Mouse (Mus musculus): ENCODE measurements around the gene Il12rb1.
A peak's percentile ranks its signal among the peaks of the same experiment; 100 is the strongest.
"Not testable (repeated sequence)": the region's sequence is repeated elsewhere in the genome, so short reads cannot be mapped to it uniquely, and the experiment has no call there.

Gene Il12rb1

DNA sequence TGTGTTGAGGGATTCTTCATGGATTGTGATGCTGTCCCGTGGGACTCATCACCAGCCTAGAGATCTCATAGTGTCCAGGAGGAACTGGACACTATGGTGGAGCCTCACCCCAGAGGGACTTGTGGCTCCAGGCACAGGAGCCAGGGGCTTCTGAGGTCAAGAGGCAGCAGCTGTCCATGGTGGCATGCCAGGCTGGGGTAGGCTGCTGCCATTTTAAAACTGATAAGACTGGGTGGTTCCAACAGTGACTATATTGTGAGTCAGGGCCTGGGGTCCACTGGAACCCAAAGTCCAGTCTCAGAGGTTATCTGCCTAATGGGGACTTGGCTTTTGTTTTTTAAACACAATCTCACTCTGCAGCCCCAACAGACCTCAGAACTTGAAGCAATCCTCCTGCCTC lies 6.4 kb upstream of the Il12rb1 start:
- DNase-seq: no peak

DNA sequence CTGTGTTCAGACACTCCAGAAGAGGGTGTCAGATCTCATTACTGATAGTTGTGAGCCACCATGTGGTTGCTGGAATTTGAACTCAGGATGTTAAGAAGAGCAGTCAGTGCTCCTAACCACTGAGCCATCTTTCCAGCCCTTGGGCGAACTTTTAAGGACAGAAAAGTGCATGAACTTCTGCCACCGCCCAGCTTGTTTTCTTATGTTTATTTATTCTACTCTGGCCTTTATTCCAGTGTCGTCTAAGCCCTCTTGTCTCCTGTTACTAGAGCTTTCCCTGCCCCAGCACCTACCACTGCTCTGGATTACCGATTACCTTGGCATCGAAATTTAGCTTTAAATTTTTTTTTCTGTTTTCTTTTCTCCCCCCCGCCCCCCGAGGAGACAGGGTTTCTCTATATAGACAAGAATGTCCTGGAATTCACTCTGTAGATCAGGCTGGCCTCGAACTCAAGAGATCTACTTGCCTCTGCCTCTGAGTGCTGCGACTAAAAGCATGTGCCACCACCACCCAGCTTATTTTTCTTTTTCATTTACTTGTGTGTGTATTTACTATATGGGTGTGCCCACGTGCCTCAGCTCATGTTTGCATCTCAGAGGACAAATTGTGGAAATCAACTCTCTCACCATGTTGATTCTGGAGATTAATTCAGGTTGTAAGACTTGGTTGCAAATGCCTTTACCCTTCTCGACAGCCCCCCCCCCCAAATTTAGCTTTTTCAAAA lies 5.3 kb upstream of the Il12rb1 start:
- DNase-seq: no peak

- DNase-seq: no peak
Observed at GRCm38 (mm10) chr8:70803761-70804480, 4.3 kb upstream of the Il12rb1 start.

- DNase-seq: no peak
Observed at GRCm38 (mm10) chr8:70804481-70805206, 3.6 kb upstream of the Il12rb1 start, which contains the start of gene Mast3. Gene Mast3 (minus strand): TSS chr8:70805054.

DNA sequence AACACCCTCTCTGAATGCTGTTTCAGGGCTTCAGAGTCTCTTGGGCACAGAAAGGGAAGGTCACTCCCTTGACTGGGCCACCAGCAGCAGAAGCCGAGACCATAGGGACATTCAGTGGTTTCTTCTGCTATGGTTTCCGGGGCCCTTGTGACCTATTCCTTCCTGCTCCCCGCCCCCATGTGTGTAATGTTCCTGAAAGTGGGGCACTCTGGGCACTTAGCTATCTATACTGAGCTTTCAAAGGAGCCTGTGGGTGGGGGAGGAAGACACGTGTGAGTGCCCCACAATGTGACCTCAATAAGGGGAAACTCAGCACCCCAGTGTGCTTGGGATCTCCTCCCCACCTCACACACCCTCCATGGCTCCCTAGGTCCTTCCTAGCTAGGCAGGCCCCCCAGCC lies 1.7 kb upstream of the Il12rb1 start:
- DNase-seq: no peak

GRCm38 (mm10) chr8:70807304-70807703 lies 945 bp upstream of the Il12rb1 start:
- peak; percentile 31 for DNase-seq

DNA sequence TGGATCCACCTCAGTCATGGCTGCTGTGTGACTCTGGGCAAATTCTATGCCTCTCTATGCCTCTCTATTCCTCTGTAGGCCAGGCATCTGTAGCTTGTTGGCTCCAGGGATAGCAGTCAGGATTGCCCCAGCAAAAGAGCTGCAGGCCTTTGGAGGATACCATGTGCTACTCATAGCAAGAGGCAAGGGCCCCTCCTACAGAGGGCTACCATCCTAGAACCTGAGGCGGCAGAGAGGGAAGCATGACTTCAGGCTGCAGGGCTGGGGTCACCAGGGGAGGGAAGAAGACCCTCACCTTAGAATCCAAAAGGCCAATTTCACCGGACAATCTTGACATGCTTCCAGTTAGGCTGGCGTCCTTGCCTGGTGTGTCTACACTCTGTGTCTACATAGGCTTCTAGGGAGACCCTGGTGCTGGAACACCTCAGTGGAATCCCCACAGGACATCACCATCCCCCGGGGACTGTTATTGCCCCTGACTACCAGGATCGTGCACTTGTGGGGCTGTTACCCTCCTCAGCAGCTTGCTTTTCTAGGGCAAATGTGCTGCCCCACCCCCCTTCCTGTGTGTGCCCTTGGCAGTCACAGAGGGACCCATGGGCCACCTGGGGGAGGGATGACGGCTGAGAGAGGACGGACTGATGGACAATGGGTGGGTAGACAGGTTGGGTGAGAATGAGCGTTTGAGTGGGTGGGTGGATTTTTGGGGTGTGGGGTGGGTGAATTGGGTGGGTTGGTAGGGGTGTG lies 879 bp downstream of the Il12rb1 start:
- DNase-seq: no peak

- no peak for DNase-seq
Observed at GRCm38 (mm10) chr8:70810962-70811680, 2.9 kb downstream of the Il12rb1 start.

- DNase-seq: no peak
Observed at GRCm38 (mm10) chr8:70812055-70812454, 3.8 kb downstream of the Il12rb1 start.

DNA sequence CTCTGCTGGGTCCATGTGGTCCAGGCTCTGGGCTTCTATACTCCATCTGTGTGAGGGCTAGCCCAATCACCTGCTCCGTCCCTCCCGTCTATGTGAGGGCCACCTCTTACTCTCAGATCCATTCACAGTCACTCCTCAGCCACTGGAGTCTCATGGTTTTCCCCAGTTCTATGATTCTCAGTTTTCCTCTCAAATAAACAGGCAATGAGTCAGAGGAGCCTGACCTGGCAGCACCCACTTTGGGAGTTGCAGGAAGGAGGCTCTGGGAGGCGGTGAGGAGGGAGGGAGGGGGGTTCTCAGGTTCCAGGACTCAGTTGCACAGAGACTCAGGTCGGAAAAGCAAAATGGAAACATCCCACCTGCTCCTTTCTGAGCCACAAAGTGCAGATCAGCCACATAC lies 4.6 kb downstream of the Il12rb1 start:
- DNase-seq: no peak

DNA sequence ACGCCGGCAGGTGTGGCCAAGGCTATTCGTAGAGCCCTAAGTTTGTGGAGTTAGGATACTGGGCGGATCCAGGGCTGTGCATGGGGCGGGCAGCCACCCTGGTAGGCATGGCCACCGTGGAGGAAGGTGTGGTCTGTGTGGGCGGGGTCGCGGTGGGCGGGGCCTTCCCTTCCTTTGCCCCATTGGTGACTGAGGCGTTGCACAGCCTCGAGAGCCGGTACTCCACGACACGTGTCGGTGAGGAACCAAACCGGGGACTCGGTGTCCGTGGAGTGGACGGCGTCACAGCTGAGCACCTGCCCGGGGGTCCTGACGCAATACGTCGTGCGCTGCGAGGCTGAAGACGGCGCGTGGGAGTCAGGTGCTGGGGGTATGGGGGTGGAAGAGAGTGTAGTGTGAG lies 8.4 kb downstream of the Il12rb1 start:
- DNase-seq: no peak

- no peak for DNase-seq
Observed at GRCm38 (mm10) chr8:70820101-70820935, 12.1 kb downstream of the Il12rb1 start.

GRCm38 (mm10) chr8:70821399-70821962 lies 13.2 kb downstream of the Il12rb1 start:
- DNase-seq: no peak

- no peak for DNase-seq
Observed at GRCm38 (mm10) chr8:70821992-70822391, 13.7 kb downstream of the Il12rb1 start.

GRCm38 (mm10) chr8:70822594-70822993 lies 14.3 kb downstream of the Il12rb1 start:
- DNase-seq: not testable (repeated sequence)

- DNase-seq: no peak
Observed at GRCm38 (mm10) chr8:70823802-70824201, 15.6 kb downstream of the Il12rb1 start.

DNA sequence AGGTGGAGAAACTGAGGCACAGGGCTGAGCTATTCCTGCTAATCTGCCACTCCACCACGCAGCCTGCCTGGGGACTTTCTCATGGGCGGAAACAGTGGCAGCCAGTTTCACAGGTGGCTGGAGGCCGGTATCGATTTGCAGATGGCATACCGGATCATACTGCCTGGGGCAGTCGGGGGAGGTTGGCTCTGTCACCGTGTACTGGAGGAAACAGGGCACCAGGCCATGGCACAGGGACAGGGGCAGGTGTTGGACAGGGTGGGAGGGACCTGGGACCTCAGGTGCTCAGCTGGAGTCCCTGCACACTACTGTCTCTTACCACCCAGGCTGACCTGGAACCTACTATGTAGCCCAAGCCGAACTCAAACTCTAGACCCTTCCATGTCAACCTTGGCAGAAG lies 17.6 kb downstream of the Il12rb1 start:
- DNase-seq: no peak

- no peak for DNase-seq
Observed at GRCm38 (mm10) chr8:70827010-70827409, 18.8 kb downstream of the Il12rb1 start.

DNA sequence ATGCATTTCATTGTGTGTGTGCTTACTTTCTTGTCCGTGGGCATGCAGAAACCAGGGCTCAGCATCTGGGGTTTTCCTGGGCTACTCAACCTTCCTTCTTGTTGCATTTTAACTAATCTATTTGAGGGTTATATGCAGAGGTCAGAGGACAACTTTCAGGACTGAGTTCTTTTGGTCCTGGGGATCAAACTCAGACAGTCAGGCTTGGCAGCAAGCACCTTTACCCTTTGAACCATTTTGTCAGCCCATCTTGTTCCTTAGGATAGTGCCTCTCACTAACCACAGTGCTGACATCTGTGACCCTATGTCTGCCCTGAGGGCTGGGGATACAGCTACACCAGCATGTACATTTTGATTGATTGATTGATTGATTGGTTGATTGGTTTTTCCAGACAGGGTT lies 19.5 kb downstream of the Il12rb1 start:
- DNase-seq: no peak

DNA sequence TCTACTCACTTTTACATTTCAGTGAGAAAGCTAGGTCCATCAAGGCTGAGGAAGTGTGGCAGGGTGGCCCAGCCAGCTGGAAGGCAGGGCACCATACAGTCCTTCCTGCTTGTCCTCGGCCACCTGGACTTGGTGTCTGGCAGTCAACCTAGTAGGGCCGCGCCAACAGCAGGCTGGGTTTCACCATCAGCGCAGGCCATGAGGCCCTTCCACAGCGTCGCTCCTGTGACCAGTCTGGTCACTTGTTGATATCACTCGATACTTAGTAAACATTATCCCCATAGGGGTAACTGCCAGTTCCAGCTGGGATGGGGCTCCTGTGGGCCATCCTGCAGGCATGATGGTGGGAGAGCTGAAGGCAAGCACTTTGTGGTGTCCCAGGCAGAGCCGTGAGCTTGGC lies 23.3 kb downstream of the Il12rb1 start:
- no peak for DNase-seq

DNA sequence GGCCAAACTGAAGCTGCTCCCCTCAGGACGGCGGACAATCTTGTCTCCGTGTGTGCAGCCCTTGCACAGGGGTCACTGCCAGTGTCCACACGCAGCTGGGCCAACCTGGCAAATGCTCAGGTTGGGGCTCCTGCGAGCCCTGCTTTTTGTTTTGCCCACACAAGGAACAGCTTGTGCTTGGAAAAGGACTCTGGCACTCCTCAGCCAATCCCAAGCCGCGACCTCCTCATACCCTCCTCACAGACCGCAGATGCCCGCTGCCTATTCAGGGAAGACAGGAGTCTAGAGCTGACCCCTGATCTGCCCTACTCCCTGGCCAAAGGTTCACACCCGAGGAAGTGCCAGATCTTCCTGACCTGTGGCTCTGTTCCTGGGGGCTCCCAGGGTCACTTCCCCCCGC lies 24.1 kb downstream of the Il12rb1 start:
- no peak for DNase-seq
